Mouse (Mus musculus): Measurements from ENCODE around the gene Tcp10a.
"Not testable (repeated sequence)": the region's sequence is repeated elsewhere in the genome, so short reads cannot be mapped to it uniquely, and the experiment has no call there.

Gene Tcp10a

DNA sequence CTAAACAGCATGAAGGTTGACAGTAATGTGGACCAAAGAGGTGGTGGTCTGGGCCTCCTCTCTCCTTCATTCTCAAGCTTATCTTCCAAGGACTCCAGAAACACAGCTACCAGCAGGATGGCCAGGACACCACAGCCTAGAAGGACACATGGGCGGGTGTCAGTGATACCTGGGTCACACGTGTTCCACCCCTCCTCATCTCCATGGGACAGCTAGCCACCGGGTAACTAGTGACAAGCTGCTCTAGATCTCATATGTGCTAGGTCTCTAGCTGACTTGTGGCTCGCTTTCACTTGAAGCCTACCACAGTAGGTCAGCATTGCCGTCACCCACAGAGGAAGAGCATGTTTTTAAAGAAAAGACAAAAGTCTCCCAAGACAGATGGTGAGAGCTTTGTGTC lies 47.4 kb downstream of the Tcp10a start, which contains the start of gene Gm49630:
Gene Gm49630, minus strand, starts transcription at position 101 of the 400 bp plus-strand sequence.
- DNase-seq: not testable (repeated sequence)

- DNase-seq: not testable (repeated sequence)
Observed at GRCm38 (mm10) chr17:7376951-7377700, 52.7 kb downstream of the Tcp10a start.

GRCm38 (mm10) chr17:7377907-7378306 lies 53.5 kb downstream of the Tcp10a start:
- DNase-seq: not testable (repeated sequence)

GRCm38 (mm10) chr17:7382711-7383110 lies 58.3 kb downstream of the Tcp10a start:
- DNase-seq: not testable (repeated sequence)

- DNase-seq: not testable (repeated sequence)
Observed at GRCm38 (mm10) chr17:7383167-7384143, 59.0 kb downstream of the Tcp10a start.

DNA sequence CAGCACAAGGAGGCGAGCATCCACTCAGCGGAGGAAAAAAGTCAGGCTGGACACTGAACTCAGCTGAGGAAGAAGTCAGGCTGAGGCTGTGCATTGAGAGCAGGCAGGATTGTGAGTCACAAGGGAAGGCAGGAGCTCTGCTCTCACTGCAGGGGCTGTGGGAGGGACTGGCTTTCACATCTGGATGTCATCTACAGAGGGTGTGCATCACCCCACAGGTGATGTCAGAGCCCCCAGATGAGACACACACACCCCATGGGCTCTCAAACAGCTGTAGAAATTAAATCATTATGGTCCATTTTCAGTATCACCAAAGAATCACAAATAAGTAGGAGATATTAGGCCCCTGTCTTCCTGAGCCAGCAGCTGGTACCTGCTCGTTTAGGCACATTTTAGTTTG lies 60.9 kb downstream of the Tcp10a start, which contains the start of gene Unc93a2:
Gene Unc93a2, minus strand, starts transcription at position 101 of the 400 bp plus-strand sequence.
- not testable (repeated sequence) for DNase-seq

- DNase-seq: not testable (repeated sequence)
Observed at GRCm38 (mm10) chr17:7386016-7386415, 61.6 kb downstream of the Tcp10a start.

DNA sequence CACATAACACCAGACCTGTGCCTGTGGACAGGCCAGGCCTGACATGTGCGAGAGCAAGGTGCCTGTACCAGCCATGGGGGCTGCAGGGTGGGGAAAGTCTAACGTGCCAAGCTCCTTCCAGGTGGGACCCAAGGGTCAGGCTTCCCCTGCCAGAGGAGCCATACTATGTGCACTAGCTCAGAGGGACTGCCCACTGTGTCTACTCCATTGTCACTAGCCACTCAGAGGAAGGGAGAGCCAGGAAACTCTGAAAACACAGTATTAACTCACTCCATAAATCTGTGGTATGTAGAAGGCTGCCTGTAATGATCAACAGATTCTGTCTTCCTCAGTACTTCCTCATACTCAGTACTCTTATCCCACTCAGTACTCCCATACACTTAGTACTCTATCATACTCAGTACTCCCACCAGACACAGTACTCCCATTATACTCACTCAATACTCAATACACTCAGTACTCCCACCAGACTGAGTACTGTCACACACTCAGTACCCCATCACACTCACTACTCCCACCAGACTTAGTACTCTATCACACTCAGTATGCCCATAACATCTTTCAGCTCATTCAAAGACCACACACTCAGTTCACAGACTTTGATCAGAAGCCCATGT lies 64.0 kb downstream of the Tcp10a start:
- DNase-seq: not testable (repeated sequence)

- not testable (repeated sequence) for DNase-seq
Observed at GRCm38 (mm10) chr17:7388958-7389356, 64.5 kb downstream of the Tcp10a start.

DNA sequence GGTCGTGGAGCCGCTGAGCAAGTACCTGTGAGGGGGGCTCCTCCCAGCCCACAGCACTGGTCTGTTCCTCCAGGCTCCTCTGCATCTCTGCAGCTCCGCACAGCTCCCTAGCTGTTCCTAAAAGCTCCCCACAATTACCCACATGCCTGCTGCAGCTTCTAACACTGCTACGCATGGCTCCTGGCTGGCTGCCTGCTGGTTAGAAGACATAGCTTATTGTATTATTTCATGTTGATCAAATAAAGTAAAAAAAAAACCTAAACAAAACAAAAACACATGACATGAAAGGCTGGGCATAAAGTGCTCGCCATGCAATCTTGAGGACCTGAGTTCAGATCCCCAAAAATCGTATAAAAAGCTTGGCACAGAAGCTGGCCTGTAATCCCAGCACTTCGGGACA lies 65.5 kb downstream of the Tcp10a start:
- not testable (repeated sequence) for DNase-seq

DNA sequence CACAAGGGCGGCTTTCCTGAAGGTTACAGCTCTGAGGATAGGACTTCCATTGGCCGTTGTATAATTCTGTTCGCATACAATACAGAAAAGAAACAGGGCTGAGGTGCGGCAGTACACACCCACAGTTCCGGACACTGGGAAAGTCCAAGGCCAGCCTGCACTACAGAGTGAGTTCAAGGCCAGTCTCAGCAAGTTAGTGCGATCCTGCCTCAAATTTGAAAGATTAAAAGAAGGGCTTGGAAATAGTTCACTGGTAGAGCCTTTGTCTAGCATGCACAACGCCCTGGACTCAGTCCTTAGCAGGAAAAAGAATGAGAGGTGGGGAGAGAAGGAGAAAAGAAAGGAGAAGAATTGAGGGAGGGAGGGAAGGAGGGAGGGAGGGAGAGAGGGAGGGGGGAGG lies 70.7 kb downstream of the Tcp10a start:
- DNase-seq: not testable (repeated sequence)

All from kidney, adult 11 months (tissue).